Mouse (Mus musculus) liver, adult (tissue): ENCODE results near the gene 1700019N19Rik.

Experiments
- GATA4 ChIP-seq: IDR thresholded peaks from 2 replicates; pipeline ENCODE4 v1.6.1; 2014; ENCODE audit warnings: mild to moderate bottlenecking, low read length; ENCODE audit not compliant: insufficient replicate concordance

Gene 1700019N19Rik

DNA sequence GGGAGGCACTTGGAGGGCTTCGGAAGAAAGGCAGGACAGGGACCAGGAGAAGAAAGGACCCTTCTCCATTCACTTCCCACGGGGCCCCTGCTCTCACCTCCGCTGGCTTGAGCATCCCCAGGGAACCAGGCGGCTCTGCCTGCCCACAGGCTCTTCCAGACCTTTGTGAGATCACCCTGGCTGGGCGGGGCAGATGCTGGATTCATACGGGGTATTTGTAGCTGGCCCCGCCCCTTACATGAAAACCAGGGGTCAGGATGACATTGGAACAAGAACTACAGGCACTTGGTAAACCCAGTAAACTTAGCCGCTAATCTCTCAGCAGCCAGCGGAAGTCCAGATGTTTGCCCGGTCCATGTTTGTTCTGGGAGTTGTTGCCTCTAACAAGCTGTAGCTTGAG lies at the start of gene 1700019N19Rik:
Gene 1700019N19Rik (minus strand): TSS at position 178 of the 400 bp plus-strand sequence.
- no peak for TF ChIP-seq GATA4

DNA sequence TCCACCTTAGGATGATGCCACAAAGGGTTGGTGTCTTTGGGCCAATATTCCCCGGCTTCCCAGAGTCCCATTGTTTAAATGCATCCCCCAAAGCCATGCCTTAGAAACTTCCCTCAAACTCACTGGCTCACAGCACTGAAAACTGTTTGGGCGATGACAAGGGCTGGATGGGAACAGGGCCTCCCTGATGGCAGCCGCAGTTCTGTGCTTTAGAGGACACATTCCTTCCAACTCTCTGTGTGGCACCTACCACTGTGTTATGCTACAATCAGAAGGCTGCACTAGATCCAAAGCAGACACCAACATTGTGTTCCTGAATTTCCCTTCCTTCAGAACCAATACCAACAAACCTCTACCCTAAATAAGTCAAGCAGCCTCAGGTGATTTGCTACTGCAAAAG lies 49.3 kb upstream of the 1700019N19Rik start:
- TF ChIP-seq GATA4 = no peak

DNA sequence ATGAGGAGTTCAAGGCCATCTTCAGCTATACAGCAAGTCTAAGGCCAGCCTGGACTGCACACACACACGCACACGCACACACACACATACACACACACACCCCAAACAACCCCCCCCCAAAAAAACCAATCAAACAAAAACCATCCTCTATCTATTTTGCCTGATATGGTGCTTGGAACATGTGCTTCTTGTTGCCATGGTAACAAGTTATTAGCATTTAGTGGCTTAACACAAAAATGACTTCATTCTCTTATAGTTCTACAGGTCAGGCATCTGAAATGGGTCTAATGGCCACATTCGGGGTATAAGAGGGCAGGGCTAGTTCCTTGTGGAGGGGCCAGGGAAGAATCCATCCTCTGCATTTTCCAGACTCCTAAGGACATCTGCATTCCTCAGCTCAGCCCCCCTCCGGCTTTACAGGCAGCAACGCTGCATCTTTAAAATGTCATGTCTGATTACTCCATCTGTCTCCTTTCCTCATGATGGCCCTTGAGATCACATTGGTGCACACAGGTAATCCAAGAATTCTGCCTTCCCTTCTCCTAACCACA lies 46.5 kb upstream of the 1700019N19Rik start:
- no peak for TF ChIP-seq GATA4

DNA sequence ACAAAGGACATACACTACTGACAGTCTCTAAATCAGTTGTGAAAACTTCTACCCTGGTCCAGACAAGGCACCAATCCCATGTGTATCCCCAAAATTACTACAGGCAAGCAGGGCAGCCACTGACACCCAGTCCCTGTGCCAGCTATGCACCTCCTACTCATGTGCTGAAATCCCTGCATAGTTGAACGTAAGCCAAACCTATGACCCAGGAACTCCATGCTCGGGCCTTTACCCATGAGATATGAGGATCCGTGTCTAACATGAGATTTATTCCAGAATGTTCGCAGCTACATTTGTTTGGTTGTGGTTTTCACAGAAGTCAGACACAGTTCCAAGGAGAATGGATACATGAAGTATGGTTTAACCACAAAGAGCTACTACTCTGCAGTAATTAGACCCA lies 45.5 kb upstream of the 1700019N19Rik start:
- no peak for TF ChIP-seq GATA4

DNA sequence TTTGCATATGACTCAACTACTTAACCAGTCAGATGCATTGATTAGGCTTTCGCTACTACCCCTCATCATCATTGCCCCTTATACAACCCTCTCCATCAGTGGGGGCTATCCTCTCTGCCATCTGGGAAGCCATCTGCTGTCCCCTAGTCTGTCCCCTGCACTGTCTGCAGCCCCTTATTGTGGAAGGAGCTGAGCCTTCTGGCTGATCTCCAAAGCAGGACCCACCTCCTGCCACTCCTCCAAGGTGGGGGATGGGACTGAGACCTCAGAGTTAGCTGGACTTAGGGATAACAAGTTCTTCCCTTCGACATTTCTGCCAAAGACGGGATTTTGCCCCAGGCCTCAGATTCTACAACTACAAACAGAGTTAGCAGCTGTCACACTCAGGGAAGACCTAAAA lies 45.1 kb upstream of the 1700019N19Rik start:
- no peak for TF ChIP-seq GATA4

DNA sequence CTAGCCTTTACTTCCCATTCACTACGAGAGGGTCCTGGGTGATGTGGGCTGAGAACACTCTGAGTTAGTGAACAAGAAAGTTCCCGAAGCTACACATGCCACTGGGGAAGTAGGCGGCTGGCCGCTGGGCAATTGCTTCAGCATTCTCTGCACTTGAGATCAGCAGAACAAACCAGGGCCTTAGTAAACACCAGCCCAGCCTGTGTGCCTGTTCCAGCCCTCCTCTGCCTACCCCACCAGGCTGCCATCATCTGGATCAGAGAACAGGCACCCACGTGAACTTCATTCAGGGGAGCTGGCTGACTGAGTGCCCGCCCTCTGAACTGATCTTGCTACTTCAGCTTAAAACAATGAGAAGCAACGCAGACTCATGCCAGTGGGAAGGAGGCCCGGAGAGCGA lies 44.4 kb upstream of the 1700019N19Rik start:
- no peak for TF ChIP-seq GATA4

DNA sequence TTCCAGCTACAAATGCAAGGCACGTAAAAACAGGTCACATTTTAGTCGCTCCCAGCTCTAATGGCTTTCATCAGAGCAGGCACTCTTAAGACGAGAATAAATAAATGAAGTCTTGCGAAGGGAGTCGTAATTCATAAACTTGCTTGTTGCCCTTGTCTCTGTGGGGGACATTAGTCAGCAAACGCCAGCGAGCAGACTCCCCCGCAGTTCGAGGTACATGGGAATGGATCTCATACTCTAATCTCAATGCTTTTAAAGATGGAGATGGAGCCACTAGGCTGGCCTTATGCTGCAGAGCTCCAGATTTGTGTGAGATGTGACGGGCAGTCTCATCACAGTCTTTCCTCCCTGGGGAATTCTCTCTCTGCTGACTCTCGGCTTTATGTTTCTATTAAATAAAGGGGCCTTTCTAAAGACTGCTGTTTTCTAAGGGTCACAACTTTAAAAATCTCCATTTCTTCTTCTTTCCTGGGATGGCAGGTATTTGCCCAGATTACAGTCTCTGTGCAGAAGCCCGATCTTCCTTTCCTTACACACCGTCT lies 39.4 kb upstream of the 1700019N19Rik start:
- no peak for TF ChIP-seq GATA4

DNA sequence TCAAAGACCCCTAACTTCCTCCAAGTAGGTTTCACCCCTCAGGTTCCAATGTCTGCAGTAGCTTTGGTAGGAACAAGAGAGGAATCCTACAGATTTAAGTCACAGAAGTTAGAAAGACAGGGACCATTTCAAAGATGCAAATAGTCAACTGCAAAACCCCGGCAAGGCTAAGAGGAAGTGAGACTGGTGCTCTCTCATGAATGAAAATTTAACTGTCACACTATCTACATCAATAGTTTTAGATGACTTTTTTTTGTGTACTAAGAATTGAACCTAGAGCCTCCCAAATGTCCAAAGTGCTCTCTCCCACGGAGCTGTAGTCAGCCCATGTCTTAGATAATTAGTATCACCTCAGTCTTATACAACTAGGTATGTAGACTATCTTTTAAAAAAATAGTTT lies 38.7 kb upstream of the 1700019N19Rik start:
- TF ChIP-seq GATA4 = no peak

DNA sequence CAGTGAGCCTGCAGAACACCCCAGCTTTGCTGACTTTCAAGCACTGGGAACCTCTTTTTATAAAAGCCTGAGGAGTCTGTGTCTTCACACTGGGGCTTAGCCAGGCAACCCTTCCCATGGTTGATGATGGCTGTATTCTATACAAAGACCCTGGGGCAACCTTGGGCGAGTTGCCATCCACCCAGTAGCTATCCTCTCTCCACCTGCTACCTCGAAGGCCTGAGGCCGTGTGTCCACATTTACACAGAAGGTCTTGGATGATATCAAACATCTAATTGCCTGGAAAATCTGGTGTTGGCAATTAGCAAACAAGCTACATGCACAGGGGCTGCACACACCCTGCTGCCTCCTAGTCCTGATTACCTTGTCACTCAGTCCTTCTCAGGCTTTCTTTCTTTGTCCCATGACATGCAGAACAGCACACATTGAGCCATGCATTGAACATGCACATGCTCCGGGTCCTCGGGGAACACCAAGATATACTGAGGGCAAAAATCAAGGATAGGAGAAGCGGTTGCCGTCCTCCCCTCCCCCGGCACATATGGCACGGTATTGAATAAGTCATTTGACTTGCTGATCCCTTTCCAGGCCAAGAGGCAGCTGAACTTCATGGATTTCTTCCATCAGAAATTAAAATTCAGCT lies 37.1 kb upstream of the 1700019N19Rik start:
- no peak for TF ChIP-seq GATA4

DNA sequence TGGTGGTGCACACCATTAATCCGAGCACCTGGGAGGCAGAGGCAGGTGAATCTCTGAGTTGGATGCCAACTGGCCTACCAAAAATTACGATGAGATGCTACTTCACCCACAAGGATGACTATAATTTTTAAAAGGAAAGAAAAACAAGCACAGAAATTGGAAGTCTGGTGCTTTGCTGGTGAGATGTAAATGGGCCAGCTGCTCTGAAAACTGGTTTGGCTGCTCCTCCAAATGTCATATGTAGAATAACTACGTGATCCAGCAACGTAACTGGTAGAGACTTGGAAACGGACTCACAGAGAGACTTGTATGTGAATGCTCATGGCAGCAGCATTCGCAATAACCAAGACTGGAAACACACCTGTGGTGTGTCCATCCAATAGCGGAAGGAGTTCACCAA lies 35.9 kb upstream of the 1700019N19Rik start:
- TF ChIP-seq GATA4 = no peak

DNA sequence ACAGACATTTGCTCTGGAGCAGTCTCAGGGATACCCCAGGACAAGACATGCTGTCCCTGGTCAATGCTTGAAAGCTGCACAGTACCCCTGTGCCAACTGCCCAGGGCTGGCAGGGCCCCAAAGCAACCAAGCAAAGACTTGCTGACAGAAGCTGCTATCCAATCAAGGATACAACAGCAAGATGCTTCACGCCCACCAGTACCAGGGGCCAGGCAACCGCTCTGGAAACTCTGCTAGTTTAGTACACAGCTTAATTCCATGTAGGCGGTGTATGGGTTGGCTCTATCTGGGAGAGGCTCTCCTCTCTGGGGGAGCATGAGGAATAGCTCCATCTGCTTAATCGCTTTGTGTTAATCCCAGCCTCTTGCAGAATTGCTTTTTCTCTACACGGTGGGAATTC lies 35.3 kb upstream of the 1700019N19Rik start:
- no peak for TF ChIP-seq GATA4

DNA sequence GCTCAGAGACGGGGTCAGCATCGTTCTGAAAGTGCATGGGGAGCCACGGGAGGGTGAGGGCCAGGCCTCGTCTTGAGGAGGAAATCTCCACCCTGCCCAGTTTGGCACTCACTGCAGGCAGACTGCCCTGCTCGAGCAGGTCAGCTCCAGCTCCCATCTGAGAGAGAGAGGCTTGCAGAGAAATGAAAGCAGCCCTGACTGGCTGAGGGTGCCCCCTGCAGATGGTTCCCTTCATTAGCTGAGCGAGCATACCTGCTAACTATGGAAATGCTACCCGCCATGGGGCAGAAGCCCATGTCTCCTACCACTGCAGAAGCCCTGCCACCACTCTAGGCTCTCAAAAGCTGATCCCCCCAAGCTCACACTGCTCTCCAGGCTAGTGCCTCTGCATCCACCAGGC lies 33.4 kb upstream of the 1700019N19Rik start:
- TF ChIP-seq GATA4 = no peak

DNA sequence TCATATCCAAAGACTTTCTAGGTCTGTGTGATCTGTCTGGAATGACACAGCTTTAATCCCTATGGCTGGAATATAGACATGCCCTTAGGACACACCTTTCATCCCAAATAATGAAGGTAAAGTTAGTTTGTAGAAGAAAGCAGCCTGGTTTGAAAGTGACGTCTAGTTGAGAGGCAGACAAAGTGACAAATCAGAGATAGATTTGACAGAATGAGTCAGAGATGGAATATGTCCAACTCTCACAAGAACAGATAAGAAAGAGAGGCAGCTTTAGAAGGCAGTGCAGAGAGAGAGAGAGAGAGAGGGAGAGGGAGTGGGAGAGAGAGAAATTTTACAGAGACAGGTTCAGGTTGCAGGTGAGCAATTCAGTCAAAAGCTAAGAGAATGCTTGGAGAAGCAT lies 30.1 kb upstream of the 1700019N19Rik start:
- no peak for TF ChIP-seq GATA4

DNA sequence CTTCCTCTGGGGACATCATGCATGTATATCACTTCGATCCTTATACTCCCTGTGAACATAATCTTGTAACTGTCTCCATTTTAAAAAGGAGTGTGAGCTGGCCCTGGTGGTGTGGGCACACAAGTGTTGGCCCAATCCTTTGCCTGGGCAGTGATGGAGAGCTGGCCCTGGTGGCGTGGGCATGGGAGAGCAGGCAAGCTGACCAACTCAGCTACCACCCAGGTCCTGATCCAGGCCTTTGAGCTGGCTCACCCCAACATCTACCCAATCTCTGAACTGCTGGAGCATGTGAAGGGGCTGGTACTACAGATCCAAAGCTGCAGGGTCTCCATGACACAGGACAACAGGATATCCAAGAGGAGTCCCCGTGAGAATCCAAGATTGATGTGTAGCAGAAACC lies 29.0 kb upstream of the 1700019N19Rik start:
- no peak for TF ChIP-seq GATA4

DNA sequence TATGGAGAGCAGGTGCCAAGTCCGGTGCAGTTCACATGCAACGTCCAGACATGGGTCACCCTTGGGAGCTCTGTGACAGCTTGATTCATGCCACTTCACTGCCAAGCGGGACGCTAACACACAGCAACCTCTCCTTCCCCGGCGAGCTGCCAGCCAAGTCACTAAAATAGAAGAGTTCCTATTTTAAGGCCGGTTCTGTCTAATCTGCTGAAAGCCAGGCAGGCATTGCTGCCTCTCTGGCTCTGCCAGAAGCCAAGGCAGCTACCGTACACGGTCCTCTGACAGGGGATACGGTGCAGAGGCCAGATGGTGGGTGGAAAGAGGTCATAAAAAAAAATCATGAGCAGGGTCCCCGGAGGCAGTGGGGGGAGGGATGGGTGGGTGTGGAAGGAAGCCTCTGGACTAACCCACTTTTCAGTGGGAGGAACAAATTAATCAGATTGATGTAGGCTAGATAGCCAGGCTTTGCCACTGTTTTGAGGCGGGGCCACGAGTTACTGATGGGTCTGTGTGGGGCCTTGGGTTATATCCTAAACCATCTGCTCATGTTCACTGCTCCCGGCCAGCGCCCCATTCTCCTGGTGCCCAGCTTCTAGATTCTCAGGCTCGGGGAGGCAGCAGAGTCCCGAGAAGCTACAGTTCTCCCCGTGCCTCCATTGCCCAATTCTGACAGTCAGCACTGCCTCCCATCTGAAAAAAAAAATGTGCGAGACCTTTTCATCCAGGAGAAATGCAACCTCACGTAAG lies 28.4 kb upstream of the 1700019N19Rik start:
- TF ChIP-seq GATA4 = no peak
